Mouse (Mus musculus) erythroblast, adult 5-6 weeks (primary cell): ENCODE results near the gene Plekha8. TPM values are rescaled to one million over a fixed set of nuclear protein-coding genes. Genes with fewer than 3 reads are reported as not detected.
A peak's percentile ranks its signal among the peaks of the same experiment; 100 is the strongest.

Experiments
- ATAC-seq: replicated peaks from 2 replicates; pipeline ENCODE4 v1.8.0; 2016; ENCODE audit warnings: moderate number of reproducible peaks, mild to moderate bottlenecking, moderate TSS enrichment, inconsistent platforms; ENCODE audit not compliant: poor library complexity, low FRiP score, severe bottlenecking
- total RNA-seq, 2 experiments: library from RNA; stranded (forward) in 1 of 2; stranded (reverse) in 1 of 2; fragments of 150-400 nt in 1 of 2; fragments of 200-764, 138-1000 nt in 1 of 2; gene quantifications; 2 replicates each; pipeline versions ENCODE4 v1.2.3 to v1.2.4; 2015 to 2017; ENCODE audit warnings: low replicate concordance in 2 of 2

The Plekha8 gene
- total RNA-seq (2015; ENCODE audit: low replicate concordance) (0.19 and 1.5 TPM in 2 replicates), total RNA-seq (2017; ENCODE audit: low replicate concordance) (0.26 and 0.70 TPM in 2 replicates)

DNA sequence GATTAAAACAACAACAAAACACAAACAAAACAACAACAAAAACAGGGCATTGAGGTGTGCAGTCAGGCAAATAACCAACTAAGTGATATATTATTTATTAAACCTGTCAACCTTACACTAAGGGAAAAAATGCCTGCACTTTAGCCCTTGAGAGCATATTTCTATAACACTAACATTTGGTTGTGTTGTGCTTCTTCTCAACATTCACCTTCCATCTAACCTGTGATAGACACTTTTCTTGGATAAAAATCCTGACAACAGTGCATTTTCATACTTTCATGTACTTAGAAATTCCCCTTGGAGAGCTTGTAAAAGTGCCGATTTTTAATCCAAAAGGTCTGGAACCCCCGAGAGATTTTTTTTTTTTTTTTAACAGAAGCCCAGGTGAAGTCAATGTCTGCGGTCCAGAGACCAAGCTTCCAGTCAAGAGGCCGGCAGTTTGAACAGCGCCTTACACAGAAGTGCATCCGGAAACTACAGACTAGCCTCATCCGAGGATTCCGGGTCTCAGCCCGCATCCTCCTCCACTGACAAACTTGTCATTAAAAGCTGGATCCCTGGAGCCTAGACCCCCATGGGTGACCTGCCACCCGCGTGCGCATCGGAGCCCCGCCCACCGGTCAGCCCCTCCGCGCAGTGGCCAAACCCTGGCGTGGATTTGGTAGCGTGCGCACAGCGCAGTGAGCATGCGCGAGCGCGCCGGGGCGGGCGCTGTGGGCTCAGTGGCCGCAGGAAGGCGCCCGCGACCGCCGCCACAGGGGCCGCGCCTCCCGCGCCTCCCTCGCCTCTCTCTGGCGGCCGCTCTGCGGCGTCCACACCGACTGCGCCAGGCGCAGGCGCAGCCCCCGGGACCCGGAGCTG lies at the start of gene Plekha8:
Gene Plekha8, plus strand, starts transcription at position 643 of the 861 bp plus-strand sequence.
- ATAC-seq = peak; percentile 81

DNA sequence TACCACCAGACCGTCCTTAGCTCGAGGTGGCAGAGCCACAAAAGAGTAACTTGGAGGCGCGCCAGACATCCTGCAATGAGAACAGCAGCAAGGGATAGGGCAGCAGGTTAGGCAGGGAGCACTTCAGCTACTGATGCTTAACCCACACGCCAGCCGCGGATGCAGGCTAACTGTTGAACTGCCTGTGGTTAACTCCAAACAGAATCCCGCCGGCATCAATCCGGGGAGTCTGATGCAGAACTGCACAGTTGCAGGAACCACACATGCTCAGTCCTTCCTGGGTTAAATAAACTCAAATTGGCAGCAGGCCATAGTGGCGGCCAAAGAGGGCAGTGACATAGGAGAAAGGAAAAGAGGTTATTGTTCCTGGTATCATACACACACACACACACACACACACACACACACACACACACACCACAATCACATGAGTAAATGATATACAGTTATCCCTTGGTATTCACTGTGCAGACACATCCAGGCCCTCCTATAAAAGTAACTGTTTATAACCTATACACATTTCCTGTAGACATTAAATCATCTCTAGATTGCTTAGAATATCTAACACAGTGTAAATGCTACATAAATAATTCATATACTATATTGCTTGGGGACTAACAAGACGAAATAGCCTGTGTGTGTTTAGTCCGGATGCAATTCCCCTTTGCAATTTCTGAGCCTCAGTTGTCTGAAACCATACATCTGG lies 46.4 kb upstream of the Plekha8 start:
- ATAC-seq = no peak

DNA sequence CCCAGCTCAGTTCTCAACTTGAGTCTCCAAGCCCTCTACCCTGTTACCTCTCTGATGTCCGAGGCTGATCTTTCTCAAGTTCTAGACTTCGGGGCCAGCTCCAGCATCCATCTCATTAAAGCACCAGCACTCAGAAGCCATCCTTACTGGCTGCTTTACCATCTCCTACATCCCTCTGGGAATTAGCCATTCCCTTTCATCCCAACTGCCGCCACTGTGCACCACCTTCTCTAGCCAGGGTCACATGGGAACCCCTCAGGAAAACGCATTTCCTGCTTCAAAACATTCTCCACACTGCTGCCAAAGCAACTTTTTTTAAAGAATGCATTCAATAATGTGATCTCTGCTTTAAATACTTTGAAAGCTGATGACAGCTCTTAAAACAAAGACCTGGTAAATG lies 45.6 kb upstream of the Plekha8 start:
- no peak for ATAC-seq

DNA sequence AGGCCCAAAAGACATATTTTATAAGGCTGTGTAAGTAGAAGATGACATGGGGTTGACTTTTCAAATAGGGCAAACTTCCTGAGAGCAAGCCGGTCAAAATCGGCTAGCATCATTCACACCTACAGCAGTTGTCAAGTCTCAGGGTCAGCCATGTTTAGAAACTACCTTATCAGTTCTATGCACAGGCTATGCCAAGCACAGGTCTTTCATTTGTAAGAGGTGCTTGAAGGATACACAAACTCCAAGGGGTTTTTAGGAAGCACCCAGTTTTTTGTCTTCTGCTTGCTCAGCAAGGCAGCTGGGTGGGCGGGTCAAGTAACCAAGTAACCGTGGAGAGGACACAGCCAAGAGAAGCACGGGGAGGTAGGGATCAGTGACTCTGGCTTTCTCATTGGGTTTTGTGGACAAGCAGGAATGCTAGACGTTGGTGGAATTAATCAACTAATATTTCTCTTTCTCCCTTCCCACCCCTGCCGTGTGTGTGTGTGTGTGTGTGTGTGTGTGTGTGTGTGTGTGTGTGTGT lies 44.0 kb upstream of the Plekha8 start:
- no peak for ATAC-seq

DNA sequence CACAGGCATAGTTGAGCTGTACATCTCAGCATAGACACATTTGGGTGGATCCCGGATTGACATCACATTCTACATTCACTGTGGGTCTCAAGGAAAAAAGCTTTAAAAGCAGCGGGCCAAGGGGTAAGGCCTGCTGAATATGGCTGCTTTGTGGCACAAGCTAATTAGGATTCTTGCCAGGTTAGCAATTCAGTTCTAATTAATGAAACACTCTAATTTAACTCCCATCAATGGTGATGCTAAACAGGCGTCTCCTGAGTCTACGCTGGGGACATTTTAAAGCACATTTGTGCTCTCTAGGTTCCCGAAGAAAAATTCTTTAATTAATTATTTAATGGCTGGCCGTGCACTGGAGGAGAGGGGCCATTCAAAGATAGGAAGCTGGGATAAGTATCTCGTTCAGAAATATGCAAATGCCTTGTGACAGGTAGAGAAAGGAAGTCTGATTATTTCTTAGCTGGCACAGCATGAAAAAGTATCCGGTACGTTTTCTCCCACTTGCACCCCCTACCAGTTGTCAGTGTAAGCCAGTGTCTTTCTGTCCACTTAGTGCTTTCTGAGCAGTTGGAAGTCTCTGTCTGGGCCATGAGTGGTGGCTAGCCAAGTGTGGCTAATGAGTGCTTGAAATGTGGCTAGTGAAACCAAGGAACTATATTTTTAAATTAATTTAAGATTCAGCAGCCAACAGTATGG lies 42.0 kb upstream of the Plekha8 start:
- no peak for ATAC-seq

DNA sequence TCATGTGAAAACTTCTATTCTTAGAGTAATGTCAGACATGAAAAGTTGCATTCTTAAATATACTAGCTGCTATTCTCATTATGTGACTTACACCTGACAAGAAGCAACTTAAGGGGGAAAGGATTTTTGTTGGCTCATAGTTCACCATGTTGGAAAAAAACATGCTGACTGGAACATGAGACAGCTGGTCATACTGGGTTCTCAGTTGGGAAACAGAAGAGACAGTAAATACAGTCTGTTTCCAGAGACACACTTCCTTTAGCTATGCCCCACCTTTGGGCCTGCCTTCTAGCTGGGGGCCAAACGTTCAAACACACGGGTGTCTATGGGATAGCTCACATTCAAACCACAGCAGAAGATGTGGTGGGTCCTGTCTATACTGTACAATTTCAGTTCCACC lies 41.3 kb upstream of the Plekha8 start:
- ATAC-seq = no peak

DNA sequence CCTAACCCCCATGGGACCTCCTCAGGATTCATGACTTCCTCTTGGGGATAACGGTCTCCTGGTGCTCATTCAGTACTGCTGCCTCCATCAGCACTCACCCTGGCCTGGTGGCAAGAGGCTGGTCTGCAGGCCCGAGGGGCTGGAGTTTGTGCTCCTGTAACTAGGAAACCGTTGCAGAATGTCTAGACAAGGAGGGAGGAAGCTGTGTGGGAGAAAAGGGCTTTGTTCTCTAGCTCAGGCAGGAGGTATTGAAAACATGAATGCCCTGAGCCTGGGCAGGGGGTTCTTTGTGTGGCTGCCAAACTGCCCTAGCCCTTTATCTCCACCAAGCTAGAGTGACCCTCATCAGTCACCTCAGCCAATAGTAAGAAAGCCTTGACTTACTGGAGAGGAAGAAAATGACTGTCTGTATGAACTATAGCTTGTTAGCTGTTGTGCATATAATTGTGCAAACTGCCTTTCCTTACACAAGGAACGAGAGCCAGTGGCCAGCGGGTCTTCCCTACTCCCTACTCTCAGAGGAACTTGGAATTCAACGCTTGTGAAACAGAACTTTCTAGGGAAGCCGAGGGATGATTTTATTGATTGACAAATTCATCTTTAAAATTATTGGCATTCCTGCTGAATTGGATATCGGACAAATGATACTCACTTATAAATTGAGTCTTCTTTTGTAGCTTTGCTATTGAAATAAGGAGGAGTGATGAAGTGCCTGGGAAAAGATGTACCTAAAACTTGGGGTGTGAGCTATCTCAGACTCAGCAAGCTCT lies 40.4 kb upstream of the Plekha8 start:
- no peak for ATAC-seq

DNA sequence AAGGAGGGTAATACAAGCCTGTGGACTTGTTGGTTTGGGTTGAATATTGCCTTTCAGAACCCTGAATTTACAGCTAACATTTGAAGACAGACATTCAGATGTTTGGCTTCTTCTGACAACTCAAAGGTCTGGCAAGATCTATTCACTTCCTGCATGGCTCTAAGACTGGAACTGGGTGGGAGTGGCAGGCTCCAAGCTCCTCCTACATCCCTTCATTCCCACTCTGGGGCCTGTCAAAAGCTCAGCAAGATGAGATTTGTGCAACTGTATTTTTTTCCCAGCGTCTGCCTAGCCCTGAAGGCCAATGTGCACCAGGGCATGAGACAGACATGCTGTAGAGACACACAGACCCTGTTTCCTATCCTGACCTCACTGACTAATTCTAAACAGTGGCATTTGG lies 39.1 kb upstream of the Plekha8 start:
- no peak for ATAC-seq

DNA sequence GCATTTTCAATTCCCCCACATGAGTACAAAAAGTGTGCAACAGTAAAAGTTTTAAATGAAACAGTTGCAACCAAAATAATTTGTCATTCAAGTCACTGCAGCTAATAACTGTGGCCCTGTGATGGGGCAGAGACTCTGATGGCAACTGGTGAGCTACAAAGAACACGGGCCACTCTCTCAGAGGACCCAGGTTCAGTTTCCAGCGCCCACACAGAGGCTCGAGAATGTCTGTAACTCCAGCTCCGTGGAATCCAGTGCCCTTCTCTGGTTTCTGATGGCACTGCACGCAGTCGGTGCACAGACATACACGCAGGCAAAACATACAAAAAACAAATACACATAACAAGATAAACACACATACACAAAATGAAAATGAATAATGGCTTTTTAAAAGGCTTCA lies 37.2 kb upstream of the Plekha8 start:
- ATAC-seq = no peak

DNA sequence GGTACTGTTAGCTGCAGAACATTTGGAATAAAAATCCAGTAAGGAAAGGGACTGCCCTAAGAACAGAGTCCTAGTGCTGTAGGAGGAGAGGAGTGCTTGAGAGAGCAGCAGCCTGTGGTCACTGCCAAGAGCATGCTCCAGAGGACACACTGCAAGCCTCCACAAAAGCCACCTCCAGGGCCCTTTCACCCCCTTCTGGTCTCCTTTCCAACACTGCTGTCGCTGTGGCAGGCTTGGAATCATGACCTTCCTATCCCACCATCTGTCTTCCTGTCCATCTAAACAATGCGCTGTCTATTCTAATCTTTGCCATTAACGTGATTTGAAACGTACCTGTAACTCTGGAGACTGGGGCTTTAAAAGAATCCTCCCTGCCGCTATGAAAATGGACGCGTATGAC lies 36.4 kb upstream of the Plekha8 start:
- no peak for ATAC-seq

DNA sequence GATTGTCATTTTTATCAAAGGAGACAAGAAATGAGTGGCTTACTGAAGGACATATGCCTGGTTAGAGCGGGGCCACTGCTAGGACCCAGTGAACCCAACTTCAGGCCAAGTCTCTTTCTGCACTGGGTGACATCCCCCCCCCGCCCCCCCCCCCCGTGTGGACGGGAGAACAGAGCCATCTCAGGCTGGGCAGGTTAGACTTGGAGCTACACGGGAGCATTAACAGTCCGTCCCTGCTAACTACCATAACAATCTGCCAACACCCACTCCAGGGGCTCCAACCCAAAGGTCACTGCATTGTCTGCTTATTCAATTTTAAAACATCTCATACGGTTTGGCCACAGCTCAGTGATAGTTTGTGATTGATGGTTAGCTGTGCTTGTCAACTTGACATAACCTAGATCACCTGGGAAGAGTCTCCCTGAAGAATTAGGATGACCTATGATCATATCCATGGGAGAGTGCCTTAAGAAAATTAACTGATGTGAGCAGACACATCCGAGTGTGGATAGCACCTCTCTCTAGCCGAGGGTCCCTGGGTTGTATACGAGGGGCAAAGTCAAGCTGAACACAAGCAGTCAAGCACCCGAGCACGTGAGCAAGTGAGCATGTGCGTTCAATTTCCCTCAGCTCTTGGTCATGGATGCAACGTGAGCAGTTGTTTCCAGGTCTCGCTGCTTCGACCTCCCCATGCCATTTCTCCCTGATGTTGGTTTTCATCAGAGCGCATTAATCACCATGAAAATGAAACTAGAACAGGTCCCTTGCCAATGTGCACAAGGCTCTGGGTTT lies 32.7 kb upstream of the Plekha8 start:
- ATAC-seq = no peak

DNA sequence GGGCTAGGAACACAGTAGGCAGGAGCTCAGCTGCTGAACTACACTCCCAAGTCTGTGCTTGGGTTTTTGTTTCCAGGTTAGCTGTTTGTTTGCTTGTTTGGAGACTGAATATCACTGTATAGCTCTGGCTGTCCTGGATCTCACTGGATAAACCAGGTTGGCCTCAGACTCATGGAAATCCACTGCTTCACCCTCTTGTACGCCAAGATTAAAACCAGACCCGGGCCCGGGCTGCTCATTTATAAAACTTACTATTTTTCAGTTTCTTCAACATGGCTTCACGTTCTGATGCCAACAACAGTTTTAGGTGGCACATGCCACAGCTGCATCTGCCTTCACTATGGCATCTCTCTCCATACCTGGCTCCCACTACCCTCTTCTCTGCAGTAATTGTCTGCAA lies 31.4 kb upstream of the Plekha8 start:
- no peak for ATAC-seq

DNA sequence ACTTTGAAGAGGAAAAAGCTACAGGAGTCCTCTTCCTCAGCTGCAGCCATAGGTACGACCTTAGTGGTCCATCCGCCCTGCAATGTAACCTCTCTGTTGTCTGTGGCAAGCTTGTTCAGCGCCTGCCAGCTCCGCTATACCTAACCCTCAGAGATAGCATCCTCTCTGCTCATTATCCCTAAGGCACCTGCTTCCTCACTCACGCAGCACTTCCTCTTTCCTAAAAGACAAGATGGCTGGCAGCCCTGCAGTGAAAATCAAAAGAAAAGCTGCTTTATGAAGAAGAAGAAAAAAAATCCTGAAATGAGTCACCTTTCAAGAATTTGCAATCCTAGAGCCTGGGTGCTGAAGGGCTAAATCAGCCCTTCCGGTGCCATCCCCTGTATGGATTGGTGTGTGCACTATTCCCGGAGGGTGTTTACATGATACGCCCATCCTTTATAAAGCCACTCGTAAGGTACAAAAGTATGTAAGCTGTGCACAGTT lies 30.4 kb upstream of the Plekha8 start:
- no peak for ATAC-seq

DNA sequence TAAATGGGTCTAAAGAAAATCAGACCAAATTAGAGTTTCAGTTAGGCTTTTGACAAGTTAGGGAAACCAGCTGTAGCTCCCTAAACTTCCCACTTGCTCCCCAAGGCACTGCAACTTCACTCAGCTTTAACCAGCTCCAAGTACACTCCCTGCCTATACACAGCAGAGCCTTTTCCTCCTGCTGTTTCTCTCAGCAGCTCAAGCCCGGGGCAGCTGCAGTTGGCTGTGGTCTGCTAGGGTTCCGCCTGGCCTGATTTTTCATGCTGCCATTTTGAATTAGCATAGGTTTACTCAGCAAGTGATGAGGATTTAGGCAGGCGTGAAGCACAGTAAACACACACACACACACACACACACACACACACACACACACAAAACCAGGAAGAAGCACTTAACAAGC lies 29.9 kb upstream of the Plekha8 start:
- ATAC-seq = no peak

DNA sequence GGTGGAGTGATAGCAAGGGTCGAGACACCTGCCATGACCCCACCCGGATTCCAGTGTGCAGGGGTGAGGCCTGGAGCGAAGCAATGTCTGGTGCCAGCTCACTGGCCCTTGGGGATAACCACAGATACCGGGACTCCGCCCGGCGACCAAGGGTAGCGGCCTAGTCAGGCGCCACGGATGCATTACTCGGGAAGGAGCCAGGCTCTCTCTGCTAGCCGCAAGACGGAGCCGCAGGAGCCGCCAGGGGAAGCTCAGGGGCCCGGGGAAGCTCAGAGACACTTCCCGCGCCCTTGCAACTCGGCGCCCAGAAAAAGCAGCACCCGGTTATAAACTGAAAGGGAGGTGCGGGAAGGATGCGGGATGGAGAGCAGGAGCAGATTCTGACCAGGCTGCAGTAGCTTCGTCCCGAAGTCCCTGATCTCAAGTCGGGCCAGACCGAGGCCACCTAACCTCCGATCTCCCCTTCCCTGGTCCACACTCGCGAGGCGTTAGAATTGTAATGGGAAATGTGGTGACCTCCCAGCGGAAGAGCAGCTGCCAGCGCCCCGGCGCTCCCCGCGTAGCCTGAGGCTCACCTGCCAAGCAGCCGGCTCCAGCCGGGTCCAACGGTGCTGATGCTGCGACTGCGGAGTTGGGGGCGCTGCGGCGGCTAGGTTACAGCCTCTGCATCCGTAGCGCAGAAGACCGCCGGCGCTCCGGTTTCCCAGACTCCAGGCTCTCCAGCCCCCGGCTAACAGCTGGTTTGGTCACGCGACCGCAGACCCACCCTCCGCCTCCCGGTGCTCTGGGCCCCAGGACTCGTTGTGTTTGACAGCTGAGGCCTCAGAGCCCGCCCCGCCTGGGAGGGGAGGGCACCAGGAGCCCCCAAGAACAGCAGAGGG lies 29.0 kb upstream of the Plekha8 start, which contains the start of gene Scrn1:
Gene Scrn1, minus strand, starts transcription at position 825 of the 881 bp plus-strand sequence.
- no peak for ATAC-seq

DNA sequence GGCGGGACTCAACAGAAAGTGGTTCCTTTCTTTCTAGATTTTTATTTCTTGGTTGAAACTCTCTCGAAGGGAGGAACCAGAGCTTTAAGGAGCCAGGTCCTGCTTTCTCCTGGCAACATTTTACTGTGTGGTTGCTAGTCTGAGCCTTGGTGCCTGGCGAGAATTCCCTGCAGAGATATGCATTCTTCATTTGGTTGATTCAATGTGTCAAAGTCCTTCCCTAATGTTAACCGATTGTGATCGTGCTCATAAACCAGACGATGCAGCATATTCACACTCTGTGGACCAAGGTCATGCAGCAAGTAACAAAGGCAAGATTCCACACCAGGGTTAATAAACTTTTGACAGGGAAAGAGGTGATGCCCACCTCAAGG lies 28.4 kb upstream of the Plekha8 start:
- ATAC-seq = no peak

DNA sequence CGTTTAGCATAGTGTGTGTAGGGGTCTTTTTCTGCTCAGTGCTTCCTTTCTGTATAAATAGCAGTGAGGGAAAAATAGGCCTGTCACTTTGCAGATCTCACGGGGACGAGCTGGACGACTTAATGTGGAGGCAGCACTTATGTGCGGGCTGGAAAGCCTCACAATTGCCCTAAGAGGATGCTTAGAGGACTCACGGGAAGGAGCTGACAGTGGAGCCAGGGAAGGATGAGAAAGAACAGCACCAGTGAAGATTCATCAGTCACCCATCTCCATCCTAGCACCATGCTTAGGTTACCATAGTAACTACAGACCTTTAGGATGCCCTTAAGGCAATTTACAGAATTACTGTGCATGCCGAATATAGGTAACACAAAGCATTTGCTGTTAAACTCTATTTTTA lies 25.1 kb upstream of the Plekha8 start:
- no peak for ATAC-seq
